Mouse (Mus musculus) cerebellum, adult 18-20 months (tissue): Measurements from ENCODE around the gene Hspd1.

Source experiments
- DNase-seq, 2 experiments: peaks; one replicate each; pipeline ENCODE4 v3.0.0; 2021

Hspd1 gene

DNA sequence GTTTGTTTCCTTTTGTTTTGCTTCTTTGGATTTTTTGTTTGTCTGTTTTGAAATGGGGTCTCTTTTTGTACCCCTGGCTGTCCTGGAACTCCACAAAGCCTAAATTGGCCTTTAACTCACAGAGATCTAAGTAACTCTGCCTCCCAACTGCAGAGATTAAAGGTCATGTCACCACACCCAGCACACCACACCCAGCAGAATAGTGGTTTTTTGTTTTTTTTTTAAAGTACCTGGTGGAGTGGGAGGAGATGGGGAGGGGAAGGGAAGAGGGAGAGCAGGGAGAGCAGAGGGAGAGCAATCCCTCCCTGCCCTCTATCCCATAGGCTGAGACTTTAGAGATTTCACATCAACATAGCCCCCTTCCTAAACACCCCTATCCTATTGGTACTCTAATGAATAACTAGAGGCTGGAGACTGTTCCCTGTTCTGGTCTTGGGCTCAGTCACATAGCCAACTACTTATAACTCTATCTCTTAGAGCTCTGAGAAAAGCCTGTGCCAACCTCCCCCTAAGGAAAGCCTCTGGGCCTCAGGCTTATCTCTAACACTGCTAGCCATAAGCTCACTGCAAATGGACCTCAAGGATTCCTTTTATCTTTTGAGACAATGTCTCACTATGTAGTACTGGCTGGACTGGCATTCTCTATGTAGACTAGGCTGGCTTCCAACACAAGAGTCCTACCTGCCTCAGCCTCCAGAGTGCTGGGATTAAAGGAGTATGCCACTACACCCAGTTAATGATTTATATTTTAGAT is 56.8 kb downstream of the Hspd1 start:
- no peak for DNase-seq

DNA sequence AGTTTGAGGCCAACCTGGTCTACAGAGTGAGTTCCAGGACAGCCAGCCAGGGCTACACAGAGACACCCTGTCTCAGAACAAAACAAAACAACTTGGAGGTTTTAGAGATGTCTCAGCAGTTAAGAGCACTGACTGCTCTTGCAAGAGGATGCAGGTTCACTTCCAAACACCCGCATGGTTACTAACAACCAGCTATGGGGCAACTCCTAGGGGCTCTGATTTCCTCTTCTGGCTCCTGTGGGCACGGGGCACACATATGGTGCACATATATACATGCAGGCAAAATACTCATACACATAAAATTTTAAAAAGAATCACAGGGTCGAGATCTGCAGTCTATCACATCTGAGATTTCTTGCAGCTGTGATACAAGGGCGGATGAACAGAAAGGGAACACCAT is 58.6 kb downstream of the Hspd1 start:
- DNase-seq, result no peak

DNA sequence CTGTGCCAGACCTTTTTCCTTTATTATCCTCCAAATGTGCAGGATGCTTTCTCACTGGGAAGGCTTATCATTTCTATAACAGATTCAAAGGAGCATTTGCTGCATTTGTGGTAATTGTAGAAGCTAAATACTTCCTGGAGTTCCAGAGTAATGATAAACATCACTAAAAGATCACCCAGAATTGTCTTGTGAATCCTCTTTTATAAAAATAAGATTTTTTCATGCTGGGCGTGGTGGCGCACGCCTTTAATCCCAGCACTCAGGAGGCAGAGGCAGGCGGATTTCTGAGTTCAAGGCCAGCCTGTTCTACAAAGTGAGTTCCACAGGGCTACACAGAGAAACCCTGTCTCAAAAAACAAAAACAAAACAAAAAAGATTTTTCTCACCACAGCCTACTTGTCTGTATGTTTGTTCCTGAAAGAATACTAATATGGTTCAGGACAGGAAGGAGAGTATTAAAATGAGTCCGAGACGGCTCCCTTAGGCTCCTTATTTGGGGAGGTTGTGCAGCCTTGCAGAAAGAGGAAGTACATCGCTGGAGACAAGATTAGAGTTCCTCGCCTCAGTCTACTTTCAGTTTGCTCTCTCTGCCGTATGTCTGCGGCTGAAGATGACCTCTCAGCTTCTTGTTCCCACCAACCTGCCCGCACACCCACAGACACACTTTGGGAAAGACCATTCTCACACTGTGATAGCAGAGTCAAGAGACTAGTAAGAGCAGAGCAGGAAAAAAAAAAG is 59.4 kb downstream of the Hspd1 start:
- DNase-seq, result no peak

DNA sequence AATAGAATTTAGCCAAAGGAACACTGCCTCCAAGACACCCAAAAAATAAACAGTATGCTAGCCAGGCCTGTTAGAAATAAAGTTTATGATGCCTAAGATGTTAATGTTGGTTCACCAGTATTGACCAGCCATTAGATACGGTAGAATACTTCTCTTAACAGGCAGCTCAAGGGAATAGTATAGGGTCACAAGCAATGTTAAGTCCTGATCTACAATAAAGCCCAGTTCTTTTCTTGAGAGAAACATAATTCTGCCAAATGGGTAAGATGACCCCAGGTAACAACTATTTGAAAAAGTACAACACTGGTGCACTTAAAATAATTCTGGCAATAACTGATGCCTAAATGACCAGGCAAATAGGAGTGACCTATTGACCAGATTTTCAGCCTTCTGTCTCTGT is 60.1 kb downstream of the Hspd1 start:
- DNase-seq, result no peak
